Mouse (Mus musculus): ENCODE results near the gene Zfp14. TPM values are rescaled to one million over a fixed set of nuclear protein-coding genes. Genes with fewer than 3 reads are reported as not detected.

Zfp14 gene
- 1 to 10 TPM; 4.4 to 7.2 (median 5.8) TPM for polyA plus RNA-seq (2017; shearing (Covaris generic))

GRCm38 (mm10) chr7:30050882-30051548, at the start of gene Zfp14:
Gene Zfp14 (minus strand): TSS chr7:30051380.
- peak; percentile 100 for ATAC-seq

- peak; percentile 70 for ATAC-seq
Observed at GRCm38 (mm10) chr7:30099297-30099696, 48.1 kb upstream of the Zfp14 start.

- no peak for ATAC-seq
Observed at GRCm38 (mm10) chr7:30095551-30096125, 44.5 kb upstream of the Zfp14 start.

GRCm38 (mm10) chr7:30094646-30095429, 43.7 kb upstream of the Zfp14 start, which contains the start of gene Zfp260:
Gene Zfp260 (plus strand): TSS chr7:30094777.
- peak; percentile 47 for ATAC-seq

GRCm38 (mm10) chr7:30093918-30094415, 42.8 kb upstream of the Zfp14 start:
- ATAC-seq, result no peak

GRCm38 (mm10) chr7:30092666-30093065, 41.5 kb upstream of the Zfp14 start:
- ATAC-seq, result no peak

- no peak for ATAC-seq
Observed at GRCm38 (mm10) chr7:30090970-30091585, 39.9 kb upstream of the Zfp14 start.

GRCm38 (mm10) chr7:30090092-30090969, 39.2 kb upstream of the Zfp14 start, which contains the start of the genes Gm26920 and Zfp566:
Gene Gm26920 (minus strand): TSS chr7:30090410.
Gene Zfp566 (minus strand): TSS chr7:30090527.
- peak; percentile 88 for ATAC-seq

GRCm38 (mm10) chr7:30089405-30089804, 38.2 kb upstream of the Zfp14 start:
- no peak for ATAC-seq

GRCm38 (mm10) chr7:30086524-30086923, 35.3 kb upstream of the Zfp14 start:
- no peak for ATAC-seq

- peak; percentile 80 for ATAC-seq
Observed at GRCm38 (mm10) chr7:30072146-30073028, 21.2 kb upstream of the Zfp14 start, which contains the start of gene Zfp82. Gene Zfp82 (minus strand): TSS chr7:30072900.

GRCm38 (mm10) chr7:30064622-30065021, 13.4 kb upstream of the Zfp14 start:
- no peak for ATAC-seq

GRCm38 (mm10) chr7:30062478-30062877, 11.3 kb upstream of the Zfp14 start:
- ATAC-seq, result no peak

GRCm38 (mm10) chr7:30060341-30060740, 9.2 kb upstream of the Zfp14 start:
- no peak for ATAC-seq

- ATAC-seq, result no peak
Observed at GRCm38 (mm10) chr7:30053591-30053990, 2.4 kb upstream of the Zfp14 start.

- no peak for ATAC-seq
Observed at GRCm38 (mm10) chr7:30048126-30048525, 3.1 kb downstream of the Zfp14 start.

GRCm38 (mm10) chr7:30044354-30044753, 6.8 kb downstream of the Zfp14 start:
- no peak for ATAC-seq

- ATAC-seq, result no peak
Observed at GRCm38 (mm10) chr7:30034331-30034730, 16.8 kb downstream of the Zfp14 start.

- ATAC-seq, result no peak
Observed at GRCm38 (mm10) chr7:30031379-30031778, 19.8 kb downstream of the Zfp14 start.

- ATAC-seq, result no peak
Observed at GRCm38 (mm10) chr7:30030677-30031076, 20.5 kb downstream of the Zfp14 start.

GRCm38 (mm10) chr7:30028572-30028971, 22.6 kb downstream of the Zfp14 start:
- ATAC-seq, result no peak
